Mouse (Mus musculus): Measurements from ENCODE around the gene Arhgef38.

The Arhgef38 gene

GRCm38 (mm10) chr3:133234821-133235295, at the start of gene Arhgef38:
Gene Arhgef38 (minus strand): TSS chr3:133234949.
- DNase-seq (ENCODE audit: inconsistent ontology term) = no peak

GRCm38 (mm10) chr3:133271887-133272286, 37.1 kb upstream of the Arhgef38 start:
- peak; percentile 25 for DNase-seq (ENCODE audit: inconsistent ontology term)

- no peak for DNase-seq (ENCODE audit: inconsistent ontology term)
Observed at GRCm38 (mm10) chr3:133258860-133259259, 24.1 kb upstream of the Arhgef38 start.

- DNase-seq (ENCODE audit: inconsistent ontology term) = no peak
Observed at GRCm38 (mm10) chr3:133255842-133256241, 21.1 kb upstream of the Arhgef38 start.

GRCm38 (mm10) chr3:133244027-133244426, 9.3 kb upstream of the Arhgef38 start:
- DNase-seq (ENCODE audit: inconsistent ontology term) = no peak

GRCm38 (mm10) chr3:133241916-133242315, 7.2 kb upstream of the Arhgef38 start:
- DNase-seq (ENCODE audit: inconsistent ontology term) = no peak

GRCm38 (mm10) chr3:133233993-133234392, 756 bp downstream of the Arhgef38 start:
- no peak for DNase-seq (ENCODE audit: inconsistent ontology term)

- no peak for DNase-seq (ENCODE audit: inconsistent ontology term)
Observed at GRCm38 (mm10) chr3:133230427-133230826, 4.3 kb downstream of the Arhgef38 start.

- DNase-seq (ENCODE audit: inconsistent ontology term) = no peak
Observed at GRCm38 (mm10) chr3:133229594-133229993, 5.2 kb downstream of the Arhgef38 start.

- no peak for DNase-seq (ENCODE audit: inconsistent ontology term)
Observed at GRCm38 (mm10) chr3:133227258-133228012, 7.3 kb downstream of the Arhgef38 start.

GRCm38 (mm10) chr3:133218501-133218900, 16.2 kb downstream of the Arhgef38 start:
- no peak for DNase-seq (ENCODE audit: inconsistent ontology term)

GRCm38 (mm10) chr3:133215198-133215819, 19.4 kb downstream of the Arhgef38 start:
- no peak for DNase-seq (ENCODE audit: inconsistent ontology term)

- no peak for DNase-seq (ENCODE audit: inconsistent ontology term)
Observed at GRCm38 (mm10) chr3:133213434-133214114, 21.2 kb downstream of the Arhgef38 start.

GRCm38 (mm10) chr3:133211324-133211723, 23.4 kb downstream of the Arhgef38 start:
- no peak for DNase-seq (ENCODE audit: inconsistent ontology term)

- no peak for DNase-seq (ENCODE audit: inconsistent ontology term)
Observed at GRCm38 (mm10) chr3:133203713-133204112, 31.0 kb downstream of the Arhgef38 start.

GRCm38 (mm10) chr3:133202171-133202570, 32.6 kb downstream of the Arhgef38 start:
- no peak for DNase-seq (ENCODE audit: inconsistent ontology term)

- DNase-seq (ENCODE audit: inconsistent ontology term) = no peak
Observed at GRCm38 (mm10) chr3:133188930-133189329, 45.8 kb downstream of the Arhgef38 start.

GRCm38 (mm10) chr3:133187524-133187923, 47.2 kb downstream of the Arhgef38 start:
- no peak for DNase-seq (ENCODE audit: inconsistent ontology term)

- no peak for DNase-seq (ENCODE audit: inconsistent ontology term)
Observed at GRCm38 (mm10) chr3:133176033-133176750, 58.6 kb downstream of the Arhgef38 start.

GRCm38 (mm10) chr3:133172291-133172690, 62.5 kb downstream of the Arhgef38 start:
- DNase-seq (ENCODE audit: inconsistent ontology term) = no peak

- no peak for DNase-seq (ENCODE audit: inconsistent ontology term)
Observed at GRCm38 (mm10) chr3:133169737-133170136, 65.0 kb downstream of the Arhgef38 start.

GRCm38 (mm10) chr3:133167550-133167949, 67.2 kb downstream of the Arhgef38 start:
- DNase-seq (ENCODE audit: inconsistent ontology term) = no peak

Data from Muller cell, postnatal 12 days (primary cell).